Mouse (Mus musculus): ENCODE data around the gene Pde4b. TPM values are rescaled to one million over a fixed set of nuclear protein-coding genes. Genes with fewer than 3 reads are reported as not detected.

The Pde4b gene
- polyA plus RNA-seq, 1 experiment from 2014 or later, result 24.7 TPM

GRCm38 (mm10) chr4:102603968-102604367 lies 516.6 kb downstream of the Pde4b start:
- Histone ChIP-seq H3K4me1 (no peaks in the 10 kb centered on the region), H3K9me3 (no peaks in the 10 kb centered on the region), H3K27ac (replicated peaks) (no peak overlapping the region), H3K27me3 (no peaks in the 10 kb centered on the region), H3K4me3 (no peak overlapping the region), H3K36me3 (peaks cover 27% of the 10 kb centered on the region), H3K4me2 (replicated peaks) (no peak overlapping the region), H3K9ac (replicated peaks) (no peak overlapping the region)
- no peak for ATAC-seq (replicated peaks)
- 77% methylated on average over 3 of the region's 3 CpGs for WGBS

GRCm38 (mm10) chr4:102605231-102605630 lies 517.9 kb downstream of the Pde4b start:
- Histone ChIP-seq H3K9me3 (no peaks in the 10 kb centered on the region), H3K27ac (replicated peaks) (no peak overlapping the region), H3K27me3 (no peaks in the 10 kb centered on the region), H3K4me3 (no peak overlapping the region), H3K4me2 (replicated peaks) (no peak overlapping the region), H3K36me3 (peaks cover 19% of the 10 kb centered on the region), H3K4me1 (no peaks in the 10 kb centered on the region), H3K9ac (replicated peaks) (no peak overlapping the region)
- WGBS, result 96% methylated on average over 8 of the region's 8 CpGs
- ATAC-seq (replicated peaks), result no peak

GRCm38 (mm10) chr4:102605722-102606341 lies 518.5 kb downstream of the Pde4b start:
- Histone ChIP-seq H3K27ac (replicated peaks) (no peak overlapping the region), H3K4me2 (replicated peaks) (no peak overlapping the region), H3K9me3 (no peaks in the 10 kb centered on the region), H3K4me1 (no peaks in the 10 kb centered on the region), H3K4me3 (no peak overlapping the region), H3K36me3 (peaks cover 19% of the 10 kb centered on the region), H3K9ac (replicated peaks) (no peak overlapping the region), H3K27me3 (no peaks in the 10 kb centered on the region)
- 85% methylated on average over 4 of the region's 4 CpGs for WGBS
- no peak for ATAC-seq (replicated peaks)

GRCm38 (mm10) chr4:102606825-102607224 lies 519.5 kb downstream of the Pde4b start:
- Histone ChIP-seq H3K9ac (replicated peaks) (no peak overlapping the region), H3K4me2 (replicated peaks) (no peak overlapping the region), H3K9me3 (no peaks in the 10 kb centered on the region), H3K4me1 (no peaks in the 10 kb centered on the region), H3K27ac (replicated peaks) (no peak overlapping the region), H3K36me3 (peaks cover 19% of the 10 kb centered on the region), H3K27me3 (no peaks in the 10 kb centered on the region), H3K4me3 (no peak overlapping the region)
- WGBS, result 94% methylated on average over 8 of the region's 8 CpGs
- no peak for ATAC-seq (replicated peaks)

GRCm38 (mm10) chr4:102607744-102608416 lies 520.5 kb downstream of the Pde4b start:
- no peak overlapping the region for H3K4me3 ChIP-seq
- no peak for ATAC-seq (replicated peaks)
- H3K9ac ChIP-seq (replicated peaks), result no peak overlapping the region
- H3K4me2 ChIP-seq (replicated peaks), result no peak overlapping the region
- no peaks in the 10 kb centered on the region for H3K27me3 ChIP-seq
- H3K9me3 ChIP-seq, result no peaks in the 10 kb centered on the region
- WGBS, result 94% methylated on average over 7 of the region's 7 CpGs
- H3K4me1 ChIP-seq, result no peaks in the 10 kb centered on the region
- H3K27ac ChIP-seq (replicated peaks), result no peak overlapping the region
- H3K36me3 ChIP-seq, result peaks cover 10% of the 10 kb centered on the region

- 92% methylated on average over 4 of the region's 4 CpGs for WGBS
- Histone ChIP-seq H3K9ac (replicated peaks) (no peak overlapping the region), H3K9me3 (no peaks in the 10 kb centered on the region), H3K4me2 (replicated peaks) (no peak overlapping the region), H3K36me3 (no peaks in the 10 kb centered on the region), H3K27ac (replicated peaks) (no peak overlapping the region), H3K27me3 (no peaks in the 10 kb centered on the region), H3K4me1 (no peaks in the 10 kb centered on the region), H3K4me3 (no peak overlapping the region)
- ATAC-seq (replicated peaks), result no peak
These were observed 525.3 kb downstream of the Pde4b start for GRCm38 (mm10) chr4:102612596-102612995.

- Histone ChIP-seq H3K27ac (replicated peaks) (no peak overlapping the region), H3K4me1 (peaks cover 7% of the 10 kb centered on the region; the same call in 1 of the 2 replicates), H3K9me3 (no peaks in the 10 kb centered on the region), H3K4me3 (no peak overlapping the region), H3K27me3 (no peaks in the 10 kb centered on the region), H3K4me2 (replicated peaks) (no peak overlapping the region), H3K36me3 (no peaks in the 10 kb centered on the region), H3K9ac (replicated peaks) (no peak overlapping the region)
- no peak for ATAC-seq (replicated peaks)
- WGBS, result 56% methylated on average over 4 of the region's 4 CpGs
These were observed 530.4 kb downstream of the Pde4b start for GRCm38 (mm10) chr4:102617774-102618173.

- H3K4me1 ChIP-seq, result peaks cover 11% of the 10 kb centered on the region; the same call in 1 of the 2 replicates
- no peak overlapping the region for H3K9ac ChIP-seq (replicated peaks)
- no peak overlapping the region for H3K4me2 ChIP-seq (replicated peaks)
- H3K27ac ChIP-seq (replicated peaks), result no peak overlapping the region
- WGBS, result 90% methylated on average over 3 of the region's 3 CpGs
- no peaks in the 10 kb centered on the region for H3K9me3 ChIP-seq
- no peak for ATAC-seq (replicated peaks)
- H3K4me3 ChIP-seq, result no peak overlapping the region
- H3K27me3 ChIP-seq, result no peaks in the 10 kb centered on the region
- no peaks in the 10 kb centered on the region for H3K36me3 ChIP-seq
These were observed 531.3 kb downstream of the Pde4b start for GRCm38 (mm10) chr4:102618609-102619008.

GRCm38 (mm10) chr4:102620179-102620910 lies 533.0 kb downstream of the Pde4b start:
- Histone ChIP-seq H3K27me3 (no peaks in the 10 kb centered on the region), H3K9me3 (no peaks in the 10 kb centered on the region), H3K4me1 (peaks cover 11% of the 10 kb centered on the region; the same call in 1 of the 2 replicates), H3K9ac (replicated peaks) (no peak overlapping the region), H3K4me3 (no peak overlapping the region), H3K36me3 (no peaks in the 10 kb centered on the region), H3K4me2 (replicated peaks) (no peak overlapping the region), H3K27ac (replicated peaks) (no peak overlapping the region)
- WGBS, result 47% methylated on average over 5 of the region's 5 CpGs
- peak; percentile 88 for ATAC-seq (replicated peaks)

- Histone ChIP-seq H3K27me3 (no peaks in the 10 kb centered on the region), H3K27ac (replicated peaks) (no peak overlapping the region), H3K4me3 (no peak overlapping the region), H3K9ac (replicated peaks) (no peak overlapping the region), H3K9me3 (no peaks in the 10 kb centered on the region), H3K4me1 (peaks cover 11% of the 10 kb centered on the region), H3K36me3 (no peaks in the 10 kb centered on the region), H3K4me2 (replicated peaks) (no peak overlapping the region)
- 88% methylated on average over 2 of the region's 2 CpGs for WGBS
- no peak for ATAC-seq (replicated peaks)
These were observed 533.8 kb downstream of the Pde4b start for GRCm38 (mm10) chr4:102621120-102621519.

GRCm38 (mm10) chr4:102622977-102623376 lies 535.6 kb downstream of the Pde4b start:
- Histone ChIP-seq H3K27ac (replicated peaks) (no peak overlapping the region), H3K9me3 (no peaks in the 10 kb centered on the region), H3K27me3 (no peaks in the 10 kb centered on the region), H3K4me2 (replicated peaks) (no peak overlapping the region), H3K9ac (replicated peaks) (no peak overlapping the region), H3K4me3 (no peak overlapping the region), H3K36me3 (no peaks in the 10 kb centered on the region), H3K4me1 (peaks cover 11% of the 10 kb centered on the region)
- ATAC-seq (replicated peaks), result no peak
- 43% methylated on average over 5 of the region's 5 CpGs for WGBS

- Histone ChIP-seq H3K27me3 (no peaks in the 10 kb centered on the region), H3K4me1 (peaks cover 19% of the 10 kb centered on the region), H3K36me3 (no peaks in the 10 kb centered on the region), H3K4me2 (replicated peaks) (no peak overlapping the region), H3K9me3 (no peaks in the 10 kb centered on the region), H3K4me3 (no peak overlapping the region), H3K27ac (replicated peaks) (no peak overlapping the region), H3K9ac (replicated peaks) (no peak overlapping the region)
- no peak for ATAC-seq (replicated peaks)
- 83% methylated on average over 4 of the region's 4 CpGs for WGBS
These were observed 536.7 kb downstream of the Pde4b start for GRCm38 (mm10) chr4:102623789-102624611.

All from forebrain, embryonic 15.5 days (tissue).